Mouse (Mus musculus) spleen, adult 2 months (tissue): ENCODE data around the gene Cfap157.

ENCODE experiments used
- CTCF ChIP-seq: fragments of 200-500 bp; IDR thresholded peaks from 2 replicates; pipeline ENCODE4 v1.5.1; 2011; ENCODE audit warnings: mild to moderate bottlenecking, inconsistent platforms; ENCODE audit not compliant: insufficient read depth, insufficient read length, insufficient replicate concordance; ENCODE audit errors: extremely low read depth
- POLR2A ChIP-seq: fragments of 200-500 bp; IDR thresholded peaks from 2 replicates; pipeline ENCODE4 v1.6.1; 2011; ENCODE audit warnings: low read depth, low read length, inconsistent platforms

DNA sequence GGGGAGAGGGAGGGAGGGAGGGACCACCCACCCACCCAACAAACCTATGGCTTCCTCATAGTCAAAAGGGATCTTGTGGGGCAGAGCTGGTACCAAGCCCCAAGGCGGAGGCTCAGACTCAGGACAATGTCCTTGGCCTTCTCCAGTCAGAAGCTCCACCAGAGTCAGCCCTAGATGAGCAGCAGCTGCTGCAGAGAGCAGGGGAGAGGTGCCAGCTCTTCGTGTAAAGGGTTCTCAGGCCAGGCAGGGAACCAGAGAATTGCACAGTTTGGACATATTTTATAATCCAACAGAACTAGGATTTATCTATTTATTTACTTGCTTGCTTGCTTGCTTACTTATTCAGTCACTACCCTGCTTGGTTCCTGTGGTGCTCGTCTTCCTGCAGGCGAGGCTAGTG, 44.9 kb downstream of the Cfap157 start:
- TF ChIP-seq CTCF (no peak), POLR2A (no peak)
